Mouse (Mus musculus): ENCODE measurements around the gene Vmn2r75. TPM values are rescaled to one million over a fixed set of nuclear protein-coding genes. Genes with fewer than 3 reads are reported as not detected.

Gene Vmn2r75
- not detected in 2 replicates for polyA plus RNA-seq (2015; fragmentation: Nextera tagmentation; extraction: Ambion mirVana)

DNA sequence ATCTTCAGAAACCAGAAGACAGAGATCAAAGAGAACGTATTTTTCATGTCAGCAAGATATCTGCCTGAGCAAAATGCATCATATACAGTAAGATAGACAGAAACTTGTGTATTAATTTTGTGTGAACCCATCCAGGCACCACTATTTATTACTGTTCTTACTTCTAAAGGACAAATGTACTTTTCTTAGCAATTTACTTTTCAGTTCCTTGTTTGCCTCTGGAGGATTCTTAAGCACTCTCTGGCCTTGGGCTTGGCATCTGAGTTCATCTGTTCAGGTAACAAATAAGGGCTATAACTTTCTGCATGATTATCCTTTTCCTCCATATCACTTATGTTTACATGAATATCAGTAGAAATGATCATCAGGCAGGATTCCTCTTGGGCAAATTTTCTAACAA is at the start of gene Vmn2r75:
Vmn2r75 (minus strand) TSS at position 101 of the 400 bp plus-strand sequence.

Other genes with a start within 250 kb of the Vmn2r75 start
- gene Vmn2r74, start 210.1 kb downstream of the Vmn2r75 start, polyA plus RNA-seq (2015; fragmentation: Nextera tagmentation; extraction: Ambion mirVana), result not detected in 2 replicates
- not detected in 2 replicates for gene Vmn2r76, start 74.5 kb upstream of the Vmn2r75 start, polyA plus RNA-seq (2015; fragmentation: Nextera tagmentation; extraction: Ambion mirVana)
- not detected in 2 replicates for gene Olfr310, start 105.4 kb upstream of the Vmn2r75 start, polyA plus RNA-seq (2015; fragmentation: Nextera tagmentation; extraction: Ambion mirVana)
- not detected in 2 replicates for gene Olfr309, start 141.9 kb upstream of the Vmn2r75 start, polyA plus RNA-seq (2015; fragmentation: Nextera tagmentation; extraction: Ambion mirVana)
- gene Olfr308, start 153.9 kb upstream of the Vmn2r75 start, polyA plus RNA-seq (2015; fragmentation: Nextera tagmentation; extraction: Ambion mirVana), result not detected in 2 replicates
- not detected in 2 replicates for gene Olfr307, start 165.8 kb upstream of the Vmn2r75 start, polyA plus RNA-seq (2015; fragmentation: Nextera tagmentation; extraction: Ambion mirVana)
- gene Olfr305, start 195.2 kb upstream of the Vmn2r75 start, polyA plus RNA-seq (2015; fragmentation: Nextera tagmentation; extraction: Ambion mirVana), result not detected in 2 replicates
- gene Olfr304, start 214.9 kb upstream of the Vmn2r75 start, polyA plus RNA-seq (2015; fragmentation: Nextera tagmentation; extraction: Ambion mirVana), result not detected in 2 replicates
- not detected in 2 replicates for gene Olfr303, start 226.0 kb upstream of the Vmn2r75 start, polyA plus RNA-seq (2015; fragmentation: Nextera tagmentation; extraction: Ambion mirVana)
- not detected in 2 replicates for gene Olfr301, start 232.1 kb upstream of the Vmn2r75 start, polyA plus RNA-seq (2015; fragmentation: Nextera tagmentation; extraction: Ambion mirVana)